Mouse (Mus musculus): ENCODE results near the gene Zscan26. TPM values are rescaled to one million over a fixed set of nuclear protein-coding genes. Genes with fewer than 3 reads are reported as not detected.
"Not testable (repeated sequence)": the region's sequence is repeated elsewhere in the genome, so short reads cannot be mapped to it uniquely, and the experiment has no call there.

The Zscan26 gene
- total and polyA plus RNA-seq, 2 experiments from 2014 or later = 17.5 to 19.5 TPM

DNA sequence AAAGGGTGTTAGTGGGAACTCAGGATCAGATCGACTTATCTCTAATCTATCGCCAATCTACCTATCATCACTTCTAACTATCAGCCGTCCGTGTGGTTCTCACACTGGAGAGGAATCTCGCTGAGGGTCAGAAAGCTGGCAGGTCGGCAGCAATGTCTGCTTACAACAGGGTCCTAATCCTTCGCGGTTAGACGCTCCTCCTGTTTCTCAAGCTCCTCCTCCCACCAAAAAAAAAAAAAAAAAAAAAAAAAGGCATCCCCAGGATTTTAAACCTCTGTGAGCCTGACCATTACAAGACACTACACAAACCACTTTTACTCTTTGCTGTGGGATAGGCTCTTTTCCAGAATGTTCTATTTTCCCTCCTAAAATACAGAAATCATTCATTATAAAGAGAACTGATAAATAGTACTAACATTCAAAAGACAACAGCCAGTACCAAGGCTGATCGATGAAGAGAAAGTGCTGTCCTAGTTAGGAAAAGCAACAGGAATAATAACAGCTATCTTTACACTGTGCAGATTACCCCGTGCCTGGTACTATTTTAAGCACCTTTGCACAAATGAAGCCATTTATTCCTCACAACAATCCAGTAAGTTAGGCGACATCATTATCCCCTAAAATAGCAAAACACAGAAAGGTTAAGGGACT is 51.8 kb downstream of the Zscan26 start:
- 8% methylated on average over 12 of the region's 12 CpGs for WGBS
- peak; percentile 36 for ATAC-seq (ENCODE audit: insufficient read depth, low read depth)
- H3K4me1 ChIP-seq (ENCODE audit: control insufficient read depth, insufficient read depth) = peaks cover 19% of the 10 kb centered on the region; the same call in 1 of the 2 replicates
- H3K27ac ChIP-seq (ENCODE audit: low read depth) = peak overlapping the region; percentile 95
- peaks cover 14% of the 10 kb centered on the region for H3K36me3 ChIP-seq (replicated peaks; ENCODE audit: control insufficient read depth, insufficient read depth, low read length)
- peak; percentile 56 for DNase-seq (ENCODE audit: low spot score)
- TF ChIP-seq CTCF (IDR thresholded peaks at IDR 0.05; ENCODE audit: low read depth) (no peak), EP300 (IDR thresholded peaks at IDR 0.05; ENCODE audit: low read depth) (no peak)
- no peaks in the 10 kb centered on the region for H3K27me3 ChIP-seq (ENCODE audit: control insufficient read depth, insufficient read depth, low read length)
- H3K4me2 ChIP-seq (ENCODE audit: low read depth, low read length) = peak overlapping the region; percentile 63
- H3K4me3 ChIP-seq (ENCODE audit: low read depth, low read length) = peak overlapping the region; percentile 96
- no peaks in the 10 kb centered on the region for H3K9me3 ChIP-seq (replicated peaks; ENCODE audit: control insufficient read depth, low read length)
- peak overlapping the region; percentile 94 for H3K9ac ChIP-seq (replicated peaks; ENCODE audit: low read depth, low read length)

DNA sequence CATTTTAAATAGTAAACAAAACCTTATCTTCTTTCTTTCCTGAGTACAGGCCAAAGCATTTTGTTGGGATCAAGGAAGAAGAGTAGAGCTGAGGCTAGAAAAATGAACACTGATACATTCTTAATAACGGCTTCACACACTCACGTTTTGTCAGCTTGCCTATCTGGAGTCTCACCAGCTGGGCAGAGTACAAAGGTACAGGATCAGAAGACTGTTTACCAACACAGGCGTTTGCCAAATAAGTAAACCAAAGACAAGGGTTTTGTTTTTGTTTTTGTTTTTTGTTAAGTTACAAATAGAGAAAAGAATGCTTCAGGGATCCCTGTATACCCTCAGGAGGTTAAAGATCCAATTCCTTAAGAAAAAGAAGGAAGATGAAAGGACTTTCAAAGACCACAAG is 52.4 kb downstream of the Zscan26 start:
- Histone ChIP-seq H3K36me3 (replicated peaks; ENCODE audit: control insufficient read depth, insufficient read depth, low read length) (peaks cover 14% of the 10 kb centered on the region), H3K4me3 (ENCODE audit: low read depth, low read length) (peak overlapping the region; percentile 96), H3K9ac (replicated peaks; ENCODE audit: low read depth, low read length) (peak overlapping the region; percentile 94; the same call in 1 of the 2 replicates), H3K27ac (ENCODE audit: low read depth) (no peak overlapping the region), H3K27me3 (ENCODE audit: control insufficient read depth, insufficient read depth, low read length) (no peaks in the 10 kb centered on the region), H3K4me2 (ENCODE audit: low read depth, low read length) (peak overlapping the region; percentile 63), H3K9me3 (replicated peaks; ENCODE audit: control insufficient read depth, low read length) (no peaks in the 10 kb centered on the region), H3K4me1 (ENCODE audit: control insufficient read depth, insufficient read depth) (peaks cover 19% of the 10 kb centered on the region; the same call in 1 of the 2 replicates)
- ATAC-seq (ENCODE audit: insufficient read depth, low read depth) = no peak
- WGBS = 46% methylated on average over 3 of the region's 3 CpGs
- no peak for TF ChIP-seq EP300 (IDR thresholded peaks at IDR 0.05; ENCODE audit: low read depth)
- TF ChIP-seq CTCF (IDR thresholded peaks at IDR 0.05; ENCODE audit: low read depth) = no peak
- DNase-seq (ENCODE audit: low spot score) = no peak

DNA sequence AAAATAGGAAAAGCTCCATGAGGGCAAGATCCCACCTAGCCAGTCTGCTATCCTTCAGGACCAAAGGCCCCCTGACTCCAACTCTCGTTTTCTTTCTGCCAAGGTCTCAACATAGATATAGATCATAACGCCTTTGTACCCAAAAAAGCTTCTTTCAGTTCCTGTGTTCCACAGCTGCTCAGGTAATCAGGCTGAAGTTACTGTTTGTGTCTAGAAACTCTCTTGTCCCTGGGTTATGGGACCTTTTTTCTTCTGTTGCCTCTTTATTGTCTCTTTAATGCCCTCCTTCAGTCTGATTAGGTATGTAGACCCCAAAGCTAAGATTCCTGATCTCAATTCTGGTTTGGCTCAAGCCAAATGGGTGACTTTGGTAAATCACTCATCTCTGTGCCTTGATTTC is 56.0 kb downstream of the Zscan26 start:
- 71% methylated on average over 2 of the region's 2 CpGs for WGBS
- peaks cover 46% of the 10 kb centered on the region for H3K36me3 ChIP-seq (replicated peaks; ENCODE audit: control insufficient read depth, insufficient read depth, low read length)

DNA sequence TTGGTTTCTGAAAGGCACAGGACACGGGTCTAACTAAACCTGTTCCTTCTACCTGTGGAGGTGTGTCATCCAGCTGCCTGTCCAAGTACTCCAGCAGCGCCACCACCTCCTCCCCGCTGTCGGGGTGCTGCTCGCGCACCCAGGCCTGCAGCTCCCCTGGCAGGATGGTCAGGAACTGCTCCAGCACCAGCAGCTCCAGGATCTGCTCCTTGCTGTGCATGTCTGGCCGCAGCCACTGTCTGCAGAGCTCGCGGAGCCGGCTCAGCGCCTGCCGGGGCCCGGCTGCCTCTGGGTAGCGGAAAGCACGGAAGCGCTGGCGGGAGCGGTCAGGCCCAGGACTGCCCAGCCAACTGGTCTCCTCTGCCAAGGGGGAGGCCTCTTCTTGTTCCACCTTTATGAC is 57.5 kb downstream of the Zscan26 start:
- peaks cover 60% of the 10 kb centered on the region for H3K36me3 ChIP-seq (replicated peaks; ENCODE audit: control insufficient read depth, insufficient read depth, low read length)
- H3K9ac ChIP-seq (replicated peaks; ENCODE audit: low read depth, low read length); H3K27me3 ChIP-seq (ENCODE audit: control insufficient read depth, insufficient read depth, low read length); H3K4me3 ChIP-seq (ENCODE audit: low read depth, low read length); H3K4me2 ChIP-seq (ENCODE audit: low read depth, low read length); H3K9me3 ChIP-seq (replicated peaks; ENCODE audit: control insufficient read depth, low read length); H3K27ac ChIP-seq (ENCODE audit: low read depth); DNase-seq (ENCODE audit: low spot score): not testable (repeated sequence)
- ATAC-seq (ENCODE audit: insufficient read depth, low read depth) = peak; percentile 36; the same call in 1 of the 2 replicates
- H3K4me1 ChIP-seq (ENCODE audit: control insufficient read depth, insufficient read depth) = peaks cover 16% of the 10 kb centered on the region; the same call in 1 of the 2 replicates
- 85% methylated on average over 16 of the region's 18 CpGs for WGBS

More for the DNA sequence above, 56.0 kb downstream of the Zscan26 start:
- no peak overlapping the region for H3K4me3 ChIP-seq (ENCODE audit: low read depth, low read length)
- H3K27me3 ChIP-seq (ENCODE audit: control insufficient read depth, insufficient read depth, low read length) = no peaks in the 10 kb centered on the region
- no peak for TF ChIP-seq CTCF (IDR thresholded peaks at IDR 0.05; ENCODE audit: low read depth)
- TF ChIP-seq EP300 (IDR thresholded peaks at IDR 0.05; ENCODE audit: low read depth) = no peak
- H3K4me1 ChIP-seq (ENCODE audit: control insufficient read depth, insufficient read depth) = peaks cover 19% of the 10 kb centered on the region; the same call in 1 of the 2 replicates
- no peak overlapping the region for H3K27ac ChIP-seq (ENCODE audit: low read depth)
- H3K9me3 ChIP-seq (replicated peaks; ENCODE audit: control insufficient read depth, low read length) = no peaks in the 10 kb centered on the region
- H3K9ac ChIP-seq (replicated peaks; ENCODE audit: low read depth, low read length) = no peak overlapping the region
- ATAC-seq (ENCODE audit: insufficient read depth, low read depth) (no peak), DNase-seq (ENCODE audit: low spot score) (no peak)
- no peak overlapping the region for H3K4me2 ChIP-seq (ENCODE audit: low read depth, low read length)

DNA sequence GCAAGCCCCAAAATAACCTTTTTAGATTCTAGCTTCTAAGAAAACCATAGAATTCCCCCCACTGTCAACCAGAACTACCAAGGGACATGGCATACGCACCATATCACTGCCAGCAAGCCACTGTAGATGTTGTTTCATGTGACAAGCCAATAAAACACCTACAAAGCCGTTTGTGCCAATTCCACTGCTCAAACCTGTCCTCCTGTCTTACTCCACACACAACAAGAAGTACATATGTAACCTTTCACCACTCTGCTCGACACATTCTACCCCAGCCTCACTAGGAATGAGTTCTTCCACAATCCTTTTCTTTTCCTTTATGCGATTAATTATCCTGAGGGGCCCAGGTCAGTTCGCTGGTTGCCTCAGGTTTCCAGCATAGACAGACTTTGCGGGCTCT is 57.9 kb downstream of the Zscan26 start:
- no peak overlapping the region for H3K4me2 ChIP-seq (ENCODE audit: low read depth, low read length)
- H3K27me3 ChIP-seq (ENCODE audit: control insufficient read depth, insufficient read depth, low read length) = no peaks in the 10 kb centered on the region
- WGBS = 88% methylated on average over 6 of the region's 6 CpGs
- H3K4me3 ChIP-seq (ENCODE audit: low read depth, low read length) = no peak overlapping the region
- no peak for ATAC-seq (ENCODE audit: insufficient read depth, low read depth)
- no peaks in the 10 kb centered on the region for H3K9me3 ChIP-seq (replicated peaks; ENCODE audit: control insufficient read depth, low read length)
- peaks cover 65% of the 10 kb centered on the region for H3K36me3 ChIP-seq (replicated peaks; ENCODE audit: control insufficient read depth, insufficient read depth, low read length)
- TF ChIP-seq EP300 (IDR thresholded peaks at IDR 0.05; ENCODE audit: low read depth) (no peak), CTCF (IDR thresholded peaks at IDR 0.05; ENCODE audit: low read depth) (no peak)
- DNase-seq (ENCODE audit: low spot score) = no peak
- H3K4me1 ChIP-seq (ENCODE audit: control insufficient read depth, insufficient read depth) = 0 out of 2 replicates have a peak, but pooled peaks cover 12% of the 10 kb centered on the region
- H3K27ac ChIP-seq (ENCODE audit: low read depth) = no peak overlapping the region
- H3K9ac ChIP-seq (replicated peaks; ENCODE audit: low read depth, low read length) = no peak overlapping the region

DNA sequence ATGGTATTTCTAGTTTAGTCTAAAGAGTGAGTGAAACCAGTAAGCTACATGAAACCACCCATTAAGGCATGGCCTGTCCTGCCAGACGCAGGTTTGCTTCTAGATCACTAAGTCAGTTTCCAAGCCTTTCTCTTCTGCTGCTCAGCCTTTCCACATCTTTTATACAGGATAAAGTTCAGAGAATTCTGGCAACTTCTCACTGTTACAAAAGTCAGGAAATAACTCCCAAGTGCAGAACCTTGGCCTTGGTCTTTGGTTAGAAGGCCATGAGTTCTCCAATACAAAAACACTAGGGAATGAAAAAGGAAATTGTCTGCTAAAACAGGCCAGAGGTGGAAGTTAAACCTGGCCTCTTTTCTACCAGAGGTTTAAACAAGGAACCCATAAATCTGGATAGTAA is 58.3 kb downstream of the Zscan26 start:
- Histone ChIP-seq H3K4me2 (ENCODE audit: low read depth, low read length) (no peak overlapping the region), H3K4me3 (ENCODE audit: low read depth, low read length) (no peak overlapping the region), H3K9me3 (replicated peaks; ENCODE audit: control insufficient read depth, low read length) (no peaks in the 10 kb centered on the region), H3K27ac (ENCODE audit: low read depth) (no peak overlapping the region), H3K27me3 (ENCODE audit: control insufficient read depth, insufficient read depth, low read length) (no peaks in the 10 kb centered on the region), H3K4me1 (ENCODE audit: control insufficient read depth, insufficient read depth) (0 out of 2 replicates have a peak, but pooled peaks cover 10% of the 10 kb centered on the region), H3K9ac (replicated peaks; ENCODE audit: low read depth, low read length) (no peak overlapping the region), H3K36me3 (replicated peaks; ENCODE audit: control insufficient read depth, insufficient read depth, low read length) (peaks cover 66% of the 10 kb centered on the region)
- ATAC-seq (ENCODE audit: insufficient read depth, low read depth) = no peak
- no peak for TF ChIP-seq EP300 (IDR thresholded peaks at IDR 0.05; ENCODE audit: low read depth)
- no peak for TF ChIP-seq CTCF (IDR thresholded peaks at IDR 0.05; ENCODE audit: low read depth)
- WGBS = 100% methylated on average over 1 of the region's 1 CpGs
- DNase-seq (ENCODE audit: low spot score) = no peak

MicroRNAs encoded within 50 kb of the gene (microRNA counts, 519-probe panel; counts per million panel counts)
- not detected for microRNA mmu-miR-1896

Small RNAs within 50 kb of the gene (microRNA-seq; reads per million reads assigned to microRNA genes)
- gene Mir1896 = not detected
- not detected for gene Mir6942

Other genes starting within 250 kb of the Zscan26 start
- gene Gpx5, start 161.0 kb downstream of the Zscan26 start, total RNA-seq (2014; rRNA removed; ENCODE audit: low replicate concordance) = not detected in 2 replicates
- gene Gpx5, start 161.0 kb downstream of the Zscan26 start, polyA plus RNA-seq (2015; fragmentation: Nextera tagmentation; extraction: Ambion mirVana) = not detected in 2 replicates
- gene Gpx6, start 141.6 kb downstream of the Zscan26 start, total RNA-seq (2014; rRNA removed; ENCODE audit: low replicate concordance) = not detected in 2 replicates
- not detected in 2 replicates for gene Gpx6, start 141.6 kb downstream of the Zscan26 start, polyA plus RNA-seq (2015; fragmentation: Nextera tagmentation; extraction: Ambion mirVana)
- not detected in 2 replicates for gene Olfr1367, start 106.8 kb downstream of the Zscan26 start, total RNA-seq (2014; rRNA removed; ENCODE audit: low replicate concordance)
- gene Olfr1367, start 106.8 kb downstream of the Zscan26 start, polyA plus RNA-seq (2015; fragmentation: Nextera tagmentation; extraction: Ambion mirVana) = not detected in 2 replicates
- 3.6 and 7.8 TPM in 2 replicates for gene Zscan12, start 90.9 kb downstream of the Zscan26 start, total RNA-seq (2014; rRNA removed; ENCODE audit: low replicate concordance)
- 5.2 TPM in 2 replicates for gene Zscan12, start 90.9 kb downstream of the Zscan26 start, polyA plus RNA-seq (2015; fragmentation: Nextera tagmentation; extraction: Ambion mirVana)
- 32.7 and 40.8 TPM in 2 replicates for gene Zkscan3, start 51.0 kb downstream of the Zscan26 start, total RNA-seq (2014; rRNA removed; ENCODE audit: low replicate concordance)
- 49.1 and 54.5 TPM in 2 replicates for gene Zkscan3, start 51.0 kb downstream of the Zscan26 start, polyA plus RNA-seq (2015; fragmentation: Nextera tagmentation; extraction: Ambion mirVana)
- 1.7 and 1.9 TPM in 2 replicates for gene Pgbd1, start 12.7 kb downstream of the Zscan26 start, total RNA-seq (2014; rRNA removed; ENCODE audit: low replicate concordance)
- gene Pgbd1, start 12.7 kb downstream of the Zscan26 start, polyA plus RNA-seq (2015; fragmentation: Nextera tagmentation; extraction: Ambion mirVana) = 1.5 and 2.1 TPM in 2 replicates
- not detected in 2 replicates for gene Nkapl, start 14.8 kb upstream of the Zscan26 start, total RNA-seq (2014; rRNA removed; ENCODE audit: low replicate concordance)
- gene Nkapl, start 14.8 kb upstream of the Zscan26 start, polyA plus RNA-seq (2015; fragmentation: Nextera tagmentation; extraction: Ambion mirVana) = 1.8 and 2.1 TPM in 2 replicates
- gene Zkscan4, start 25.2 kb upstream of the Zscan26 start, total RNA-seq (2014; rRNA removed; ENCODE audit: low replicate concordance) = 0.70 and 1.7 TPM in 2 replicates
- gene Zkscan4, start 25.2 kb upstream of the Zscan26 start, polyA plus RNA-seq (2015; fragmentation: Nextera tagmentation; extraction: Ambion mirVana) = 1.9 and 2.0 TPM in 2 replicates
- gene Gm10065, start 25.7 kb upstream of the Zscan26 start, total RNA-seq (2014; rRNA removed; ENCODE audit: low replicate concordance) = not detected in 2 replicates
- gene Gm10065, start 25.7 kb upstream of the Zscan26 start, polyA plus RNA-seq (2015; fragmentation: Nextera tagmentation; extraction: Ambion mirVana) = not detected in 2 replicates
- 0.08 and 0.15 TPM in 2 replicates for gene AK157302, start 41.5 kb upstream of the Zscan26 start, total RNA-seq (2014; rRNA removed; ENCODE audit: low replicate concordance)
- 0.93 and 1.3 TPM in 2 replicates for gene AK157302, start 41.5 kb upstream of the Zscan26 start, polyA plus RNA-seq (2015; fragmentation: Nextera tagmentation; extraction: Ambion mirVana)
- gene Gm11273, start 47.7 kb upstream of the Zscan26 start, total RNA-seq (2014; rRNA removed; ENCODE audit: low replicate concordance) = 54.7 and 58.8 TPM in 2 replicates
- 27.8 and 29.0 TPM in 2 replicates for gene Gm11273, start 47.7 kb upstream of the Zscan26 start, polyA plus RNA-seq (2015; fragmentation: Nextera tagmentation; extraction: Ambion mirVana)
- 7.1 and 10.9 TPM in 2 replicates for gene Zkscan8, start 77.4 kb upstream of the Zscan26 start, total RNA-seq (2014; rRNA removed; ENCODE audit: low replicate concordance)
- 3.0 and 3.4 TPM in 2 replicates for gene Zkscan8, start 77.4 kb upstream of the Zscan26 start, polyA plus RNA-seq (2015; fragmentation: Nextera tagmentation; extraction: Ambion mirVana)
- not detected in 2 replicates for gene Olfr1366, start 89.1 kb upstream of the Zscan26 start, total RNA-seq (2014; rRNA removed; ENCODE audit: low replicate concordance)
- gene Olfr1366, start 89.1 kb upstream of the Zscan26 start, polyA plus RNA-seq (2015; fragmentation: Nextera tagmentation; extraction: Ambion mirVana) = not detected in 2 replicates
- gene Olfr1535, start 106.2 kb upstream of the Zscan26 start, total RNA-seq (2014; rRNA removed; ENCODE audit: low replicate concordance) = not detected in 2 replicates
- 0.03 TPM in 1 of 2 replicates, not detected in the other for gene Olfr1535, start 106.2 kb upstream of the Zscan26 start, polyA plus RNA-seq (2015; fragmentation: Nextera tagmentation; extraction: Ambion mirVana)
- gene Olfr1364, start 128.0 kb upstream of the Zscan26 start, total RNA-seq (2014; rRNA removed; ENCODE audit: low replicate concordance) = not detected in 2 replicates
- gene Olfr1364, start 128.0 kb upstream of the Zscan26 start, polyA plus RNA-seq (2015; fragmentation: Nextera tagmentation; extraction: Ambion mirVana) = not detected in 2 replicates
- not detected in 2 replicates for gene Olfr1362, start 160.3 kb upstream of the Zscan26 start, total RNA-seq (2014; rRNA removed; ENCODE audit: low replicate concordance)
- gene Olfr1362, start 160.3 kb upstream of the Zscan26 start, polyA plus RNA-seq (2015; fragmentation: Nextera tagmentation; extraction: Ambion mirVana) = not detected in 2 replicates
- gene Olfr11, start 188.8 kb upstream of the Zscan26 start, total RNA-seq (2014; rRNA removed; ENCODE audit: low replicate concordance) = not detected in 2 replicates
- gene Olfr11, start 188.8 kb upstream of the Zscan26 start, polyA plus RNA-seq (2015; fragmentation: Nextera tagmentation; extraction: Ambion mirVana) = not detected in 2 replicates
- not detected in 2 replicates for gene Olfr1361, start 209.7 kb upstream of the Zscan26 start, total RNA-seq (2014; rRNA removed; ENCODE audit: low replicate concordance)
- not detected in 2 replicates for gene Olfr1361, start 209.7 kb upstream of the Zscan26 start, polyA plus RNA-seq (2015; fragmentation: Nextera tagmentation; extraction: Ambion mirVana)
- not detected in 2 replicates for gene Olfr1360, start 223.7 kb upstream of the Zscan26 start, total RNA-seq (2014; rRNA removed; ENCODE audit: low replicate concordance)
- not detected in 2 replicates for gene Olfr1360, start 223.7 kb upstream of the Zscan26 start, polyA plus RNA-seq (2015; fragmentation: Nextera tagmentation; extraction: Ambion mirVana)
- not detected in 2 replicates for gene Olfr1359, start 244.4 kb upstream of the Zscan26 start, total RNA-seq (2014; rRNA removed; ENCODE audit: low replicate concordance)
- gene Olfr1359, start 244.4 kb upstream of the Zscan26 start, polyA plus RNA-seq (2015; fragmentation: Nextera tagmentation; extraction: Ambion mirVana) = not detected in 2 replicates